Mouse (Mus musculus) 416B (cell line): ENCODE measurements at regions not wholly inside any gene's neighbourhood (a gene's known extent, or its start where the extent isn't known, plus 50 kb on each side); places are given as distances from the start of the nearest gene placed in this dataset.
A peak's percentile ranks its signal among the peaks of the same experiment; 100 is the strongest.
"Not testable (repeated sequence)": the region's sequence is repeated elsewhere in the genome, so short reads cannot be mapped to it uniquely, and the experiment has no call there.

Experiments
- DNase-seq: peaks from one replicate; pipeline ENCODE4 v3.0.0; 2011; ENCODE audit warnings: low read depth

GRCm38 (mm10) chr11:16559001-16559699, 50.9 kb upstream of the Sec61g start:
- no peak for DNase-seq

DNA sequence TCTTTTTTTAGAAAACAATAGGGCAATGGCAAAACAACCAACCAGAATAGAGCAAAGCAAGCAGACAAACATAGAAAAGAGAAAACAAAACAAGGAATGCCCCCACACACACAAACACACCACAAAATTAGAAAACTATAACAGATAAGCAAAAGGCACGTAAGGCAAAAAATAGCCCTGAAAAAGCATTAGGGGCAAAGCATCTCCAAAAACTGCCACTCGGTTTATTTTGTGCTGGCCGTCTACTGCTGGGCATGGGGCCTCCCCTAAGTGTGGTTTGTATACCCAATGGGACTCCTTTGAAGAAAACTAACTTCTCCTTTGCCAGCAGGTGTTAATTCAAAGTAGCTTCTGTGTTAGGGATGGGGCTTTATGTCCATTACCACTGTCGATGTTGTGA, 53.4 kb upstream of the Sec61g start:
- DNase-seq, result no peak

GRCm38 (mm10) chr11:16589085-16589680, 80.9 kb upstream of the Sec61g start:
- DNase-seq, result no peak

DNA sequence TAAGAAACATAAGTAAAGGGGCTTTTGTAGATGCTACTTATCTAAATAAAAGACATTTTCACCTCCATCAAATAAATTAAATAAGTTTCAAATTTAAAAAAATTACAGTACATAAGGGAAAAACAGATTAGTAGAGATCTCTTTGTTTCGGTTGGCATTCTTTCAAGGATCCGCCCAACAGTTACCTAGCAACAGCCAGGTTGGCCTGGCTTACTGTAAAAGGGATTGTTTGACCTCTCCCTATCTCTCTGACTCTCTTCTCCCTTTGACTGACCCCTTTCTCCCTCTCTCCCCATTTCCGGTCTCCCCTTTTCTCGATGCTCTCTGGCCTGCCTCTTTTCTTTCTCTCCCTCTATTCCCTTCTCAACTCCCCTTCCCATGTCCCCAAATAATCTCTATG, 82.3 kb upstream of the Sec61g start:
- no peak for DNase-seq

DNA sequence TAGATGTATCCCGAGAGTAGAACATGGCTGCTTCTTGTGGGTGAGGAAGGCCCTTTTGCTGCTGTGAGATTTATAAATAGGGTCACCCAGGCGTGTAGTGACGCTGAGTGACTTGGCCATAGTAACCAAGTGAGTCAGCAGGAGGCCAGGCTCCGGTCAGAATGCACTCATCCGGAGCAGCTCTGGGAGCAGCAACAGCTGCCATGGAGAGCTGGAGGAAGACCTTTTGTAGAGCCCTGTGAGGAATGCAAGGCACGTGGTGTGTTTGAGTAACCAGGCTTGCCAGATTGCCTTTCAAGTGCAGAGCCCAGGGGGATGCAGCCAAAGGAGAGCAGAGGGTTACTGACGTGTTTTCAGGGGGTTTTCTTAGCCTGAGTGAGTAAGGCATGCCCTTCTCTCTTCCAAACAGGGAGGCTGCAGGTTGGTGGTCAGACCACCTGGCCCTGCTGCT, 83.2 kb upstream of the Sec61g start:
- DNase-seq, result no peak

- DNase-seq, result no peak
Observed at GRCm38 (mm10) chr11:16592006-16592405, 83.7 kb upstream of the Sec61g start.

GRCm38 (mm10) chr11:16592766-16593165, 84.5 kb upstream of the Sec61g start:
- DNase-seq, result no peak

GRCm38 (mm10) chr11:16594832-16595231, 86.5 kb upstream of the Sec61g start:
- DNase-seq, result no peak

GRCm38 (mm10) chr11:16597038-16597830, 89.0 kb upstream of the Sec61g start:
- no peak for DNase-seq

GRCm38 (mm10) chr11:16602947-16603346, 94.7 kb upstream of the Sec61g start:
- DNase-seq, result no peak

GRCm38 (mm10) chr11:16606435-16607214, 98.3 kb upstream of the Sec61g start:
- no peak for DNase-seq

DNA sequence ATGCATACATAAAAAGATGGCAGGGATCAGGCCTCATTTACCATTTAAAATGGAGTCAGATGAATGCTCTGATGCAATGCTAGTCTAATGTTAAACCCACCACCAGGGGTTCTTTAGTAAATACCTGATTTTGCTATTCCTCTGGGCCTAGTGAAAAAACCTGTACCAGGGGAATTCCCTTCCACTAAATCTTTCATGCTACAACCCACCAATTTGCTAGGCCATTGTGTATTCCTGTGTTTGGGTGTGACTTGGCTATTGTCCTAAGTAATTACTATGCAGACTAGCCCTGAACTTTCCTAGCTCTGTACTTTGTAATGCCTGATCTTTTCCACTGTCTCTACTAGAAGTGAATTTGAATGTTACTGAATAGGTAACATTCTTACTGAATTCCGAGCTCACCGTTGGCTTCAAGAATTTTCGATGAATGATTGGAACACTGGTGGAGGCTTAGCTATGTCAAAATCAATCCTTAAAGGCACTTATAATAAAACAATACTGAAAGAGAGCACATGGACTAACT, 99.7 kb upstream of the Sec61g start:
- DNase-seq, result not testable (repeated sequence)

GRCm38 (mm10) chr11:16611741-16612140, 103.5 kb upstream of the Sec61g start:
- DNase-seq, result no peak

GRCm38 (mm10) chr11:16612524-16612923, 104.2 kb upstream of the Sec61g start:
- no peak for DNase-seq

- DNase-seq, result no peak
Observed at GRCm38 (mm10) chr11:16619736-16620135, 111.5 kb upstream of the Sec61g start.

DNA sequence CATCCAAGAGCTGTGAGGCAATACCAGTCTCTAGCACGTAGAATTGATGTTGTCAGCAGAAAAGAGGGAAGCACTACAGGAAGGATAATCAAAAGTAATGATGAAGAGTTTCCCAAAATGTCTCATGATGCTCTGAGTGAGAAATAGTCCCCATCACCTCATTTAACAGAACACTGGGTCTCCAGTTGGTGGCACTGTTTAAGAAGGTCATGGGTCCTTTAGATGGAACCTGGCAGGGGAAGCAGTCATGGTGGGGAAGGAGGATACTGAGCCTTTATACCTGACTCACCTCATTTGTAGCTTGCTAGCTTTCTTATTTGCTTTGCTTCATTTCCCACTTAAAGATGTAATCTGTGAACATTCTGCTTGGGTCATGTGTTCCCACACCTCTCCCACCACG, 115.4 kb upstream of the Sec61g start:
- DNase-seq, result peak; percentile 1

GRCm38 (mm10) chr11:16627294-16628085, 119.2 kb upstream of the Sec61g start:
- no peak for DNase-seq

GRCm38 (mm10) chr11:16629410-16630129, 121.3 kb upstream of the Sec61g start:
- DNase-seq, result peak; percentile 12

GRCm38 (mm10) chr11:16635796-16636195, 116.2 kb upstream of the Egfr start:
- not testable (repeated sequence) for DNase-seq

- peak; percentile 5 for DNase-seq
Observed at GRCm38 (mm10) chr11:16637679-16638078, 114.3 kb upstream of the Egfr start.
